Mouse (Mus musculus): Measurements from ENCODE around the gene Tnrc18.
A peak's percentile ranks its signal among the peaks of the same experiment; 100 is the strongest.

Tnrc18 gene

DNA sequence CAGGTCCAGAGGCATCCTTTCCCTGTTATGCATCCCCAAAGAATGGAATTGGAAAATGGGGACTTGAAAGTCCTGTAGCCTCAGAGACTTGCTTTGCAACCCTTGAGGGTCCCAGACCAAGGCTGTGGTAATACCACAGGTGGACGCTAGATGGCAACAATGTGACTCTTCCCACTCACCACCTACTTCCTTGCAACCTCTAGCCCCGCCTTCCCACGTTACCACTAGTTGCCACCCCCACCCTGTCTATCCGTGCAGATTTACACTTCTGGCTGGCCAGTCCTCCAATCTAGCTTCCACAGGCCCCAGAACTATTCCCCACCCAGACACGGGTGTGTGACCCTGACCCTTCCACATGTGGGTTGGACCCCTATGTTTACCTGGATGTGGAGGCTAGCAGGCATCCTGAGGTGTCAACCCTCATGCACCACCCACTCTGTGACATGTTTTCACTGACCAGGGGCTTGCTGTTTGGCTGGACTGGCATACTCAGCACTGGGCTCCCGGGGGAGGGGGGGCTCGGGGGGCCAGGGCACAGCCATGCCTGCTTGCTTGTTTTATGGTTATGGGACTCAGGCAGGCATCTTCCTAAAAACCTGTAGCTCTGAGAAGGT, 93.8 kb downstream of the Tnrc18 start:
- peak; percentile 90 for DNase-seq (ENCODE audit: low read depth, low spot score)

DNA sequence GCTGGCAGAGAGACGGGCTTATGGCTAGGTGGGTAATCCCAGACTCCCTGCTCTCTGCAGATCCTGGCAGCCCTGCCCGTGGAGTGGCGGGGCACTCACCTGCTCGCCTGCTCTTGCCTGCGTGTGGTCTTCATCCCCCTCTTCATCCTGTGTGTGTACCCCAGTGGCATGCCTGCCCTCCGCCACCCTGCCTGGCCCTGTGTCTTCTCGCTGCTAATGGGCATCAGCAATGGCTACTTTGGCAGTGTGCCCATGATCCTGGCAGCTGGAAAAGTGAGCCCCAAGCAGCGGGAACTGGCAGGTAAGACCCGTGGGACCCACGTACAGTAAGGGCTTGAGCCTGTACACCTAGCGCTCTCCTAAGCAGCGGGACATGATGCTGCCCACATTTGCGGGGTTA, 97.6 kb downstream of the Tnrc18 start:
- DNase-seq (ENCODE audit: low read depth, low spot score), result no peak

DNA sequence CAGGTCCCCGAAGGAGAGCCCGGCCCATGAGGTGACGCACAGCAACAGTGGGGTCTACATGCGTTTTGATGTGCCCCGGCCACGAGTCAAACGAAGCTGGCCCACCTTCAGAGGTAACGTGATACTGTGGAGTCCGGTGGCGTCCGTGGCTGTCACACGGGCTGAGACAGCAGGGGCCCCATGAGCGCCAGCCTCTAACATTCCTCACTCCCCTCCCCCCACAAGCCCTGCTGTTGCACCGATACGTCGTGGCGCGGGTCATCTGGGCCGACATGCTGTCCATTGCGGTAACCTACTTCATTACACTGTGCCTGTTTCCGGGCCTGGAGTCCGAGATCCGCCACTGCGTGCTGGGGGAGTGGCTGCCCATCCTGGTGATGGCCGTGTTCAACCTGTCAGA, 99.0 kb downstream of the Tnrc18 start:
- no peak for DNase-seq (ENCODE audit: low read depth, low spot score)

DNA sequence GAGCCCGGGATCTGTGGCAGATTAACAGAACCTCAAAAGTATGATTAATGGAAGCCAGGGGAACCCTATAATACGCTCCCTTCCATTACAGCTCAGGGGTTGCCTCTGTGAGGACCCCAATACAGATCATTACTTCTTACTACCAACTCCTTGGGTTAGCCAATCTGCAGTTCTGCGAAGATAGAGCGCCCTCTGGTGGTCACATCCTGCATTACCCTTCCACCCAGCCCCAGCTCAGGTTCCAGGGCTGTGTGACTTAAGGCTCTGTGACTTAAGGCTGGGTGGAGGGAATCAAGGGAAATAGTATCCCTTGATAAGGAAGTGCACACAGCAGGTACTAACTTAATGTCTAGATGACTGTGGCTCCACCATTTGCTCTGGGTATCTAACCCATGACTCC, 99.4 kb downstream of the Tnrc18 start:
- DNase-seq (ENCODE audit: low read depth, low spot score), result peak; percentile 83

DNA sequence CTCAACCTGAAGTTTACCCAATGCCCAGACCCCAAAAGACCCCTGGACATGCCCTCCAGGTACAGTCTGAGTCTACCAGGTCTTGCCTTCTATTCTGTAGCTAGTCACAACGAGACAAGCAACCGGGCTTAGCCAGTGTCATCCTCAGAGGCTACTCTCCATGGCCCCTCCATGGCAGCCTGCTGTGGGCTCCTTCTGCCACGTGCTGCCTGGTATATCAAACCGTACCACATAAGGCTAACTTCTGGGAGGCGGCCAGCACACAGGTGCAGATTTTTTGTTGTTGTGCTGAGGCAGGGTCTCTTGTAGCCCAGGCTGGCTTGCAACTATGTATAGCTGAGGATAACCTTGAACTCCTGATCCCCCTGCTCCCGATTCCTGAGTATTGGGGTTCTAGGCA, 101.4 kb downstream of the Tnrc18 start:
- no peak for DNase-seq (ENCODE audit: low read depth, low spot score)

DNA sequence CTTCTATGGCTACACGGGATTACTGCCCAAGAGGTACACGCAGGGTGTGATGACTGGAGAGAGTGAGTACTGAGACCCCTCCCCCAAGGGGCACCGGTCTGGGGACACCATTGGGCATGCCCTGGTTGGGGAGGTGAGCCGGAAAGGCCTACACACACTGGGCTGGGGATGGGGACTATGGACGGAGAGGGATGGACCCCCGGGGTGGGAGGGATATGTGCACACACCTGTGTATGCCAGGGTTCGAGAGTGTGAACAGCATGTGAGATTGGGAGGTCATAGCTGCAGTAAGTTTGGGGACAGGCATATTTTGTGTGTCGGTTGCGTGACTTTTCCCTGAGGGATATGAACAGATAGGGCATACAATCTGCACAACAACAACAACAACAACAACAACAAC, 102.4 kb downstream of the Tnrc18 start:
- no peak for DNase-seq (ENCODE audit: low read depth, low spot score)

DNA sequence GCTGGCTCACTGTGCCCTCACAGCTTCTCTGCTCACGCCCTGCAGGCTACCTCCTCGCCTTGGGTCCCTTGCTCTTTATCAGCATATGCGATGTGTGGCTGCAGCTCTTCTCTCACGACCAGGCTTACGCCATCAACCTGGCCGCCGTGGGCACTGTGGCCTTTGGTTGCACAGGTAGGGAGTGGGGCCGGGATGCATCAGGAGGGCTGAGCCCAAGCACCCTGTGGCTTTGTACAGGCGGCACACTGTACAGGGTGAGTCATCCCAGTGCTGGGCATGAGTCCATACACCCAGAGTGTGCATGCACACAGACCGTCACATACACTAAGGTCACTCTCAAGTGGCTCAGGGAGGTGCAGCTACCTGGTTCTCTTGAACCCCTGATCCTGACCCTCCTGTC, 103.5 kb downstream of the Tnrc18 start:
- no peak for DNase-seq (ENCODE audit: low read depth, low spot score)

DNA sequence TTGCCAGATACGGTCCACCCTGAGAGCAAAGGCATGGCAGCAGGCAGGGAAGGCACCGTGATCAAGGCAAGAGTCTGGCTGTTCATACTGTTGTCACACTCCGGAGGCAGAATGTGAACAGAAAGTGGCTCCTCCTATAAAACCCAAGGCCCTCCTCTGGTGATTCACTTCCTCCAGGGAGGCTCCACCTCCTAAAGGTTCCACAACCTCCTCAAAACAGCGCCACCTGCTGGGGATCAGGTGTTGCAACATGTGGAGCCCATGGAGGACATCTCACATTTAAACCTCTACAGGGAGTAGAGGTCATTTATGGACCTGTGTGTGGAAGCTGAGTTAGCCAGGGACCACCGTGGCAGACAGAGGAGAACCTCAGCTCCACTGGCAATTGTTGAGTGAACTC, 105.1 kb downstream of the Tnrc18 start:
- no peak for DNase-seq (ENCODE audit: low read depth, low spot score)

DNA sequence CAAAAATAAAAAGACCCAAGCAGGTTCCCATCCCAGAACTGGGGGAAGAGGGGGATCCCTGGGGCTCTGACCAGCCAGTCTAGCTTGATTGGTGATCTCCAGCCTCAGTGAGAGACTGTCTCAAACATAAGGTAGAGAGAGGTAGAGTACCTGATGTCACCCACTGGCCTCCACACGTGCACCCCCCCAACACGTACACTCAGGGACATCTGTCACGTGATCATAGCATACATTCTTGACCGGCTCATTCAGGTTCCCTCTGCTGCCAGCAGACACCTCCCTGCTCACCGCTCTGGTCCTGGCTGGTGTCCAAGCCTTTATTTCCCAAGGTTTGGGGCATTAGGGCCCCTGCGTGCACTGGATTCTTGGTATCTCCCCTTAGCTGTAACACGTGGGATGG, 108.0 kb downstream of the Tnrc18 start:
- no peak for DNase-seq (ENCODE audit: low read depth, low spot score)

DNA sequence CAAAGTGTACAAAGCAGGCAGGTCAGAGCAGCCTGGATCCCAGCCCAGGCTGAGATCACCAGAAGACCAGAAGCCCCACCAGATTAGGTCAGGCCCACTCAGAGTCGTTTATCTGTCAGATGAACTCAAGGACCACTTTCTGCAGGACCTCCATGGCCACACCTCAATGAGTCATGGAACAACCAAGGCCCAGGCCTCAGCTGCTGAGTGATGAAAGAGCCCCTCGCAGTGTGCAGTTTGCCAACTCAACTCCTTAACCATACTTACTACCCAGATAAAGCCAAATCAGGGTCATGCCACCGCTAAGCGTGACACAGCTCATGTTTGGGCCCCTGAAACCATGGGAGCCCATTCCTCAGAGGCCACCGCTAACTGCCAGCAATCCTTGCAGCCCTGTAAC, 109.8 kb downstream of the Tnrc18 start:
- DNase-seq (ENCODE audit: low read depth, low spot score), result no peak

DNA sequence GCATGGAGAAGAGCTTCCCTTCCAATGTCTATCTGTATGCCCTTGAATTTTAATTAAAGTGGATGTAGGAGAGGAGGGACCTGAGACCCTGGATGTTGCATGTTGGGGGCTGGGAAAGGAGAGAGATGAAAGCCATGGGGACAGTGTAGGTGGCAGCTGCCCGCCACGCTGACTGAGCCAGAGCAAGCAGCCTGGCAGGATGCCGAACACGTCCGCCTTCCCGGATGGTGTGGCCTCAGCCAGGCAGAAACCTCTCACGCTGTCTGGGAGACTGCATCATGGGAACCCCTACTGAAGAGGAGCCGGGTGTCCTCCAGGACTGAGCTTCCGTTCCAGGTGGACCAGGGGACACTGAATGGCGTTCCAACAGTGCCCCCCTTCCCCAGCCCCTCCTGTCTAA, 113.9 kb downstream of the Tnrc18 start:
- no peak for DNase-seq (ENCODE audit: low read depth, low spot score)

DNA sequence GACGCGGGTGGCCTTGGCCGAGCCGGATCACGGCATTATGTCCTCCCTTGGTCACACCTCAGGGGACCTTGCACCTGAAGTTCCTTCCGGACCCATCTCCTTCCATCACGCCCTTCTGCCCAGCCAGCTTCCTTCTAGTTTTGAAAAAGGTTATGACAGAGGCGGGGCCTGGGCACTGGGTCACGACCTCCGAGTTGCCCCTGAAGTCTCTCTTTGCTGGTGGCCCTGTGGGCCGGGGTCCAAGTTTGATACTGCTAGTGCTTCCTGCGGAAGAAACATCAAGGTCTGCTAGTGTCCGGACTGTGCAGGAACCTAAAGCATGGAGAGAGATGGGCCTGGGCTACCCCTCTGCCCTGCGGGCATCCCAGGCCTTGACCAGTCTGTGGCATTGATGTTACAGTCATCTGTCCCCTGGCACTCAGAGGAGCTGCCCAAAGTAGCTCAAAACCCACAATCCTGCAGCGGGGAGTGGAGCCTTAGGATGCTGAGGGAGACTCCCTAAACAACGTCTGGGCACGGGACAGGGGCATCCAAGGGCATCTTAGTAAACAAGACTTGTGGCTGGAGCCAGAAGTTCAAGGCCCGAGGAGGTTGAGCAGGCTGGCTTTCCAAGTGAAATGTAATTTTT, 114.8 kb downstream of the Tnrc18 start:
- DNase-seq (ENCODE audit: low read depth, low spot score), result no peak

DNA sequence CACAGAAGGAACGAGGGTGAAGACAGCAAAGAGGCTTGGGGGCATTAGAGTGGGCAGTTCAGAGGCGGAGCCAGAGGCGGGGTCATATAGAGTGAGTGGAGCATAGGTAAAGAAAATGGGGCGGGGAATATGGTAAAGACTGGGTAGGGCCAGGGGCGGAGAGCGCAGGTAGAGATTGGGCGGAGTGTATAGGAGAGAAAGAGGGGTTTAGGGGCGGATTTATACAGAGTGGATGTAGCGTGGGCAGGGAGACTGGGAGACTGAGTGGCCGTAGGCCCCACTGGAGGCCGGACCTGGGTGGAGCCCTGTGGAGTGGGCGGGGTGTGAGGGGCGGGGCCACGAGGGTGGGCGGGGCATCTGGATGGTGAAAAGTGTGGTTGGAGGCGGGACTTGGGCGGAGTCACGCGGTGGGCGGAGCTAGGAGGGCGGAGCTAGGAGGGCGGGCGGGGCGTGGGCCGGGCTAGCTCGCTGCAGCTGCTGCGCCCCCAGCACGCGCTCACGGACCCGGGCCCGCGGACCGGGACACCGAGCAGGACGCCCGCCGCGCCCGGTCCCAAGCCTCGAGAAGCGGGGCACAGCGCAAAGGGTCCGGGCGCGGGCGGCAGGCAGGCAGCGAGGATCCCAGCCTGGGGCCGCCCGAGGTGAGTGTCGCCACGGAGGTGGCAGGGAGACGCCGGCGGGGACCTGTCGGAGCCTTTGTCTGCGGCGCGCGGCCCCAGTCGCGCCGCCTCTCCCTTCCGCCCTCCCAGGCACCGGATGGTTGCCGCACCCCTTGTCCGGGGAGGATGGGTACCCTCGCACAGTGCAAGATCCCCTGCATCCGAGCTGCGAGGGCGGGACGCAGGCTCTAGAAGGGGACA, 115.6 kb downstream of the Tnrc18 start:
- DNase-seq (ENCODE audit: low read depth, low spot score), result peak; percentile 65

DNA sequence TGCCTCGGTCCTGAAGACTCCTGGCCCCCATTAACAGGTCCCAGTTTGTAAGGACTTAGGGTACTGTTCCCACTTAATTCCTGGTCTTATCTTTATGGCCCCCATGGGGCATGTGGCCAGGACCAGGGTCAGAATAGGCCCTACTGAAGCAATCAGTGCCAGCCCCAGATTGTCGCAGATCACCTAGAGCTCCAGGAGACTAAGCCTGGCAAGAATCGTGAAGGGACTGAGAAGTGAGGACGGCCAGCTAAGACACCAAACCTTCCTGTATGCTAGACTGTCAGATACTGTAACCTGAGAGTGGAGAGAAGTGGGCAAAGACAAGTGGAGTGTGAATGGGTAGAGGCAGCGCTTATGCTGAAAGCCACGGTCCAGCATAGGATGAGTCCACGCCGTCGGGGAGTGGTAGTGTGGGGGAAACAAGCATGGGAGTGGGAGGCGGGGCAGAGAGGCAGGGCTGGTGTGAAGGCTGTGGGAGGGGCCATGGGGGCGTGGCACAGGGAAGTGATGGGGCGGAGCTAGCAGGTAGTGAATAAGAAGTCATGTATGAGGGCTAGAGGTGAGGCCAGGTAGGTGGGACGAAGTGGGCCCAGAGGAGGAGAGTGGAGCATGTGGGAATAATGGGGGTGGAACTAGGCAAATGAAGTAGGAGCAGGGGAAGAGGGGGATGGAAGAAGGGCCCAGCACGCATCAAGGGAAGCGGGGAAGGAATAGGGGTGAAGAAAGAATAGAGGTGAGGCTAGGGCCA, 116.4 kb downstream of the Tnrc18 start:
- no peak for DNase-seq (ENCODE audit: low read depth, low spot score)

DNA sequence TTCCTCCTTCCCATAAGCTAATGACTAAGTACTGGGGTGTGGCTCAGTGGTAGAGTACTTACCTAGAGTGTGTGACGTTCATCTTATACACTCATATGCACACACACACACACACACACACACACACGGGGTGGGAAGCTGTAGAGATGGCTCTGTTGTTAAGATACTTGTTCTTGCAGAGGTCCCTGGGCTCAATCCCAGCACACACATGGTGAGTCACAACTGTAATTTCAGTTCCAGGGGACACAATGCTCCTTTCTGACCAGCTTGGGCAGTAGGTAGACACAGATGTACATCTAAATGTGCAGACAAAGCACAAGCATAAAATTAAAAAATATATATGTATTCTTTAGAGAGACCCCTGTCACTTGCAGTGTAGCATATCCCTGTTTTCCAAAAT, 119.7 kb downstream of the Tnrc18 start:
- DNase-seq (ENCODE audit: low read depth, low spot score), result no peak

DNA sequence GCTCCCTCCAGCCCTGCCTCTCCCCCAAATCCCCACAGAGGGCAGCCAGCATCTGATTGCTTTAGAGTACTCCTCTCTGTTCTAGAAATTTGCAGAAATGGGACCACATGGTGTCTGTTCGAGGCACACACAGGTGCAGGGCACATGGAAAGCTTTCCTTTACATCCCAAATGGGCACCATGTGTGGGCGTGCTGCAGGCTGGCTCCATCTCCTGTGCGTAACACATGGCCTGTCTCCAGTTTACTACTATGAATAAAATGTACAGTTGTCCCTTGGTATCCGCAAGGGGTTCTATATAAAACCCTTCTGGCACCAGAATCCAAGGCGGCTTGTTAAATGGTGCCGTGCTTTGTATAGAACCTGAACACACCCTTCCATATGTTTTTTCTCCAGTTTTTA, 120.6 kb downstream of the Tnrc18 start:
- peak; percentile 40 for DNase-seq (ENCODE audit: low read depth, low spot score)

DNA sequence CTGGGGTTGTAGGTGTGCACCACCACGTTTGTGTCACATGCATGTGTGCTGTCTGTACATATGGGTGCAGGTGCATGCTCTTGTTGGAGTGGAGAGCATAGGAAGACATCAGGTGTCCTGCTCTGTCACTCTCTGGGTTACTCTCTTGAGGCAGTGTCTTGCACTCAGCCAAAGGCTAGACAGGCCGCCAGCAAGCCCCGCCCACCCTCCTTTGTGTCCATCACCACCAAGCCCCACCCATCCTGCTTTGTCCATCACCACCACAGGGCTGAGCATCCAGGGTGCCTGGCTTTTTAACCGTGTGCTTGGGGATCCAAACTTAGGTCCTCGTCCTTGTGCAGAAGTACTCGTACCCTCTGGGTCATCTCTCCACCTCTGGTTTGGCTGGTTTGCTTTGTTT, 121.2 kb downstream of the Tnrc18 start:
- DNase-seq (ENCODE audit: low read depth, low spot score), result no peak

DNA sequence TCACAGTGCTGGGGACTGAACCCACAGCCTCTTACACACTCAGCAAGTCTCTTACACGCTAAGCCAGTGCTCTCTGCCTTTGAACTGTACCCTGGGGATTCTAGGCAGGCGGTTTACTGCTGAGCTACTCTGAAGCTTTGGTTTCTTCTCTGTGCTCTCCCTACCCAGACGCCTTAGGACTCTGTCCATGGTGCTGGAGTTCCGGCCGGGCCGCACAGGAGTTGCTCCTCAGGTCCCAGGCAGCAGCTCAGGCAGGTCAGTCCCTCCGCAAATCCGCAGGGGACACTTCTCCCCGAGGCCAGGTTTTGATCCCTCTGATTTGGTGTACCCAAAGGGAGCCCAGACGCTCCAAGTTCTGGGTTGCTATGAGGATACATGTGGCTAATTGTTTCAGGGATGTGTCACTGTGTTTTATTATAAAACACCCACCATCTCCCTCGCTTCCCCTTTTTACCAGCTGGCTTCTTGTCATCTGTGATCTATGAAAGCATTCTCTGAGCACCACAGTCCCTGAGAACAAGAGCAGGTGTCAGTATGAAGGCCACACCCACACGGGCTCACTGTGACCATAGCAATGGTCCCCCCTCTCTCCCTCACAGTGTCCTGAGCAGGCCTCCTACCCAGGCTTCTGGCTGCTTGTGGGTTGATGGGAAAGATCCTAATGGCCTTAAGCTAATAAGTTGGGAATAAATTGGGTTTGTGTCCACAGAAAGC, 122.7 kb downstream of the Tnrc18 start:
- DNase-seq (ENCODE audit: low read depth, low spot score), result peak; percentile 78

DNA sequence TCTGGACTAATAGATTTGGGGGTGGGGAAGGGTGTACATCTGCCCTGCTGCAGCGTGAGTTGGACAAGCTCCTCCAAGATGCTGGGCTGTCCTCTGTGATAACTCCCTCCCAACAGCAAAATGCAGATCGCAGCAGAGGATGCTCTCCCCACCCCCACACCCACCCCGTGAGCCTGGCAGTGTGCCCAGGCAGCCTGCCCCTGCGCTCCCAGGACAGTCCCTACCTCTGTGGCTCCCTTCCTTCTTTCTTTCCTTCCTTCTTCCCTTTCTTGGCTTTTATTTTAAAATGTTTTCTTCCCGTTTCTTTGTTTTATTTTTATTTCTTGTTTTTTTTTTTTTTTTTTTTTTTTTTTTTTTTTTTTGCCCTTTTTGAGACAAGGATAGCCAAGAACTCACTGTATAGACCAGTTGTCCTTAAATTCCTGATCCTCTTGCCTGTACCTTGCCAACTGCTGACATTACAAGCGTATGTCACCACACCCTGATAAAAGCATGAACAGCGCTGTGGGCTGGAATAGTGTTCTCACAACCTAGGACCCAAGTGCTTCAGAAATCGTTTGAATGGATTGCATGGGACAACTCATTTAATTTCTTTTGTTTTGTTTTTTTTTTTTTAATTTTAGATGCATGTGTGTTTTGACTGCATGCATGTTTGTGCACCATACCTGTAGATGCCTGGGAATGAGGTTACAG, 123.6 kb downstream of the Tnrc18 start:
- DNase-seq (ENCODE audit: low read depth, low spot score), result no peak

DNA sequence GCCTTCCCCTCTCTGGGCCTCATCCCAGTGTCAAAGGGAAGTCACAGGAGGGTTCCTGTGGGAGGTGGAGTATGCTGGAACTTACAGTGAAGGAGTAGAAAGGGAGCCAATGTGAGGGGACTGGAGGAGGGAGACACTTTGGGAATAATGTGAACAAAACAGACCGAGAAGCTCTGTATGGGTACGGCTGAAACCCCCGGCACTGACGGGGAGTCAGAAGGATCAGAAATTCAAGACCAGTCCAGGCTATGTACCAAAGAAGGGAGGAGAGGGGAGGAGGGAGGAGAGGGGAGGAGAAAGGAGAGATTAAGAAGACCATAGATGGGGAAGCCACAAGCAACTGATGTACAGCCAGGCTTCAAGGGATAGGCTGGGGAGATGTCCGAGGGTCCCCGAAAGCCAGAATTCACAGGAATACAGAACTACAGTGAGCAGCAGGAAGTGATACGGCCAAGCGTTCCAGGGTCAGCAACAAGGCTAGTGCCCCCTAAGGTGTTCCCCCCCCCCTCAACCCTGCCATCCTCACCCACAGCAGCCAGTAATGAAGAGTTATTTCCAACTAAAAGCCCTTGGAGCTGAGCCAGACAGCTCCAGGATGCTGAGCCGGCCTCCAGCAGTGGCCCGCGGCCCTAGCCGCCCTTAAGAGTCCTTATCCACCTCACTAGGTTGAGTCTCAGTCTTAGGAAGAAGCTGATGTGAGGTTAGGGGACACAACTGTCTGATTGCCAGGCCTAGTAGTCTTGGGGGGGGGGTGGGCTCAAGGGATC, 124.3 kb downstream of the Tnrc18 start:
- DNase-seq (ENCODE audit: low read depth, low spot score), result no peak

Measured in forelimb bud, embryonic 11.5 days (tissue).